Mouse (Mus musculus) 3T3-L1 (cell line): Measurements from ENCODE around the gene Col4a2.
A peak's percentile ranks its signal among the peaks of the same experiment; 100 is the strongest.

Source experiments
- DNase-seq: peaks from one replicate; pipeline ENCODE4 v3.0.0-alpha.2; 2015; ENCODE audit warnings: low read depth, low spot score

The Col4a2 gene

GRCm38 (mm10) chr8:11296282-11296943 is 16.2 kb upstream of the Col4a2 start:
- no peak for DNase-seq

- DNase-seq, result no peak
Observed at GRCm38 (mm10) chr8:11297141-11297838, 15.3 kb upstream of the Col4a2 start.

GRCm38 (mm10) chr8:11298531-11299316 is 13.9 kb upstream of the Col4a2 start:
- DNase-seq, result peak; percentile 40

- DNase-seq, result no peak
Observed at GRCm38 (mm10) chr8:11299317-11299602, 13.3 kb upstream of the Col4a2 start.

GRCm38 (mm10) chr8:11300436-11300835 is 12.2 kb upstream of the Col4a2 start:
- peak; percentile 53 for DNase-seq

GRCm38 (mm10) chr8:11304027-11304601 is 8.5 kb upstream of the Col4a2 start:
- no peak for DNase-seq

GRCm38 (mm10) chr8:11305539-11305938 is 7.1 kb upstream of the Col4a2 start:
- DNase-seq, result no peak

- DNase-seq, result no peak
Observed at GRCm38 (mm10) chr8:11307451-11307850, 5.2 kb upstream of the Col4a2 start.

- no peak for DNase-seq
Observed at GRCm38 (mm10) chr8:11308570-11308998, 4.0 kb upstream of the Col4a2 start.

GRCm38 (mm10) chr8:11309226-11309625 is 3.4 kb upstream of the Col4a2 start:
- no peak for DNase-seq

GRCm38 (mm10) chr8:11310049-11310448 is 2.6 kb upstream of the Col4a2 start:
- DNase-seq, result peak; percentile 70

- peak; percentile 71 for DNase-seq
Observed at GRCm38 (mm10) chr8:11311681-11312348, 790 bp upstream of the Col4a2 start.

- DNase-seq, result peak; percentile 72
Observed at GRCm38 (mm10) chr8:11313176-11314111, 839 bp downstream of the Col4a2 start.

GRCm38 (mm10) chr8:11314613-11315012 is 2.0 kb downstream of the Col4a2 start:
- no peak for DNase-seq

- DNase-seq, result no peak
Observed at GRCm38 (mm10) chr8:11315179-11315943, 2.8 kb downstream of the Col4a2 start.

- no peak for DNase-seq
Observed at GRCm38 (mm10) chr8:11316118-11316517, 3.5 kb downstream of the Col4a2 start.

- no peak for DNase-seq
Observed at GRCm38 (mm10) chr8:11319405-11319804, 6.8 kb downstream of the Col4a2 start.

GRCm38 (mm10) chr8:11321841-11322240 is 9.2 kb downstream of the Col4a2 start:
- no peak for DNase-seq

- peak; percentile 87 for DNase-seq
Observed at GRCm38 (mm10) chr8:11322724-11323585, 10.3 kb downstream of the Col4a2 start.
